Mouse (Mus musculus) neural tube, embryonic 13.5 days (tissue): ENCODE measurements around the gene Sp3. TPM values are rescaled to one million over a fixed set of nuclear protein-coding genes. Genes with fewer than 3 reads are reported as not detected.
A peak's percentile ranks its signal among the peaks of the same experiment; 100 is the strongest.
"Not testable (repeated sequence)": the region's sequence is repeated elsewhere in the genome, so short reads cannot be mapped to it uniquely, and the experiment has no call there.

ENCODE experiments used
- ATAC-seq: fragments of 200-750 bp; cut with Nextera tagmentation; 2 replicates; pipeline ENCODE4 v1.8.0; 2017; ENCODE audit warnings: low read depth, mild to moderate bottlenecking, moderate TSS enrichment, moderate library complexity
- H3K27ac ChIP-seq: fragments of 300-500 bp; sonication (generic); replicated peaks from 2 replicates; pipeline ENCODE4 v1.5.1; 2015; ENCODE audit warnings: moderate library complexity, mild to moderate bottlenecking, inconsistent platforms
- H3K27me3 ChIP-seq: fragments of 300-500 bp; sonication (generic); 2 replicates; pipeline ENCODE4 v1.6.1; 2015; ENCODE audit warnings: mild to moderate bottlenecking, inconsistent platforms
- H3K36me3 ChIP-seq: fragments of 300-500 bp; sonication (generic); 2 replicates; pipeline ENCODE4 v1.6.1; 2015; ENCODE audit warnings: mild to moderate bottlenecking, inconsistent platforms
- H3K4me1 ChIP-seq: fragments of 300-500 bp; sonication (generic); replicated peaks from 2 replicates; pipeline ENCODE4 v1.6.1; 2015; ENCODE audit warnings: inconsistent platforms
- H3K4me2 ChIP-seq: fragments of 300-500 bp; sonication (generic); 2 replicates; pipeline ENCODE4 v1.6.1; 2015; ENCODE audit warnings: inconsistent platforms, mild to moderate bottlenecking, moderate library complexity
- H3K4me3 ChIP-seq: fragments of 300-500 bp; sonication (generic); 2 replicates; pipeline ENCODE4 v1.5.1; 2015; ENCODE audit warnings: mild to moderate bottlenecking, inconsistent platforms
- H3K9ac ChIP-seq: fragments of 300-500 bp; sonication (generic); 2 replicates; pipeline ENCODE4 v1.6.1; 2015; ENCODE audit warnings: moderate library complexity, mild to moderate bottlenecking, inconsistent platforms
- H3K9me3 ChIP-seq: fragments of 300-500 bp; sonication (generic); 2 replicates; pipeline ENCODE4 v1.6.1; 2016; ENCODE audit warnings: inconsistent platforms
- WGBS: fragments of 180-500 bp; shearing (Covaris S2); methylation state at CpG from one replicate; pipeline ENCODE4 v1.1.7; 2015; 5-methylcytosine and 5-hydroxymethylcytosine counted together
- polyA plus RNA-seq: library from polyadenylated mRNA; unstranded; fragments of >200 nt; fragmentation: Nextera tagmentation; extraction: Ambion mirVana; gene quantifications from 2 replicates; pipeline ENCODE4 v1.2.1, GENCODE M21; 2015

Gene Sp3
- 39.7 and 45.1 TPM in 2 replicates for polyA plus RNA-seq

DNA sequence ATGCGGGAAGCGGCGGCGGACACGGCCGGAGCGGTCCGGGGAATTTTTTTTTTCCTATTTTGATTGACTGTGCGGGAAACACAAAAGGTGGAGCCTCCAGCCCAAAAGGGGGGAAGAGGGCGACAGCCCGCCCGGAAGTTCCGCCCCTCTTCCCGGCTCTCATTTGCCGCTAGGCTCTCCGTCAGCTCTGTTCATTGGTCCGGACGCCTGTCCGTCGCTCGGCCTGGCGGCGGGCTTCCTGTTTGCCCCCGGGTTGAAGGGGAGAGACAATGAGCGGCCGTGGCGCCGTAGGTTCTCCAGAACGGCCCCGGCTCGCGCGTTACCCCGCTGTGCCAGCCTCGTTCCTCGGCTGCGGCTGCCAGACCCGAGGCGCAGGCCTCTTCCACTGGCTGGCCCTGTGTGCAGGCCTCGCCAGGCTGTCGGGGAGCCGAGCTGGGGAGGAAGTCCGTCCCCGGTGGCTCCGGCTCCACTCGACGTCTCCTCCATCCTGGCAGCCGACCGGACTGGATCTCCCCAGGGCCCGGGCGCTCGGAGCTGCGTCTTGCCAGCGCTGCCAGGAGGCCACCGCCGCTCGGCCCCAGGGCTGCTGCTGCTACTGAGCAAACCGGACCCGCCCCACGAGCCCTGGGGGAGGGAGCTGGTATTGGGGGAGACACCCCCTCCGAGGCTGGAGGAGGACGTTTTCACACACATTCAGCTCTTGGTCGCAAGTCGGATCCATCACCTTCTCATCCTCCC is at the start of gene Sp3:
Gene Sp3, minus strand, starts transcription at position 110 of the 738 bp plus-strand sequence.
- peak within 1 kb of the TSS; percentile 100 for H3K4me3 ChIP-seq
- peak within 1 kb of the TSS; percentile 100 for H3K27ac ChIP-seq
- peak within 1 kb of the TSS; percentile 100 for H3K9ac ChIP-seq
- peak within 1 kb of the TSS; percentile 64 for H3K4me2 ChIP-seq
- WGBS: under 1% methylated on average over 63 of the region's 64 CpGs
- peak; percentile 93 for ATAC-seq
- no peaks in the 10 kb centered on the region for H3K9me3 ChIP-seq
- H3K36me3 ChIP-seq: 0 out of 2 replicates have a peak, but pooled peaks cover 5% of the 10 kb centered on the region
- peaks cover 37% of the 10 kb centered on the region for H3K4me1 ChIP-seq
- H3K27me3 ChIP-seq: no peaks in the 10 kb centered on the region

DNA sequence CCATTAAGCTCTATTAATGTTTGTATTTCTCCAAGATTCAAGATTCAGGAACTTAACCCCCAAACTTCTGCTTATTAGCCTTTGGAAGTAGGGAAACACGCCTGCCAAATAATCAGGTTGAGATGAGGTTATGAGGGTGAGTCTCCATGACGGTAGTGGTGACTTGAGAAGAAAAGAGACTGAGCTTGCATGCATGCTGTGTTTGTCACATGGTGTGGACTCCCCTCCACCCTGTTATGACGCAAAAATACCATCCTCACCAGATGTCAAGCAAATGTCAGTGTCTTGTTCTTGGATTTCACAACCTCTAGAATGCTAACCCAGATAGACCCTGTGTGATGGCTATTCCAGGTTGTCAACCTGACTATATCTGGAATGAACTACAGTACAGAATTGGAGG is 49.6 kb upstream of the Sp3 start:
- H3K27ac ChIP-seq: no peak overlapping the region
- WGBS: 96% methylated on average over 3 of the region's 3 CpGs
- H3K27me3 ChIP-seq: no peaks in the 10 kb centered on the region
- H3K9ac ChIP-seq: no peak overlapping the region
- no peak overlapping the region for H3K4me3 ChIP-seq
- H3K9me3 ChIP-seq: no peaks in the 10 kb centered on the region
- no peaks in the 10 kb centered on the region for H3K36me3 ChIP-seq
- no peak for ATAC-seq
- H3K4me2 ChIP-seq: no peak overlapping the region
- H3K4me1 ChIP-seq: no peaks in the 10 kb centered on the region

DNA sequence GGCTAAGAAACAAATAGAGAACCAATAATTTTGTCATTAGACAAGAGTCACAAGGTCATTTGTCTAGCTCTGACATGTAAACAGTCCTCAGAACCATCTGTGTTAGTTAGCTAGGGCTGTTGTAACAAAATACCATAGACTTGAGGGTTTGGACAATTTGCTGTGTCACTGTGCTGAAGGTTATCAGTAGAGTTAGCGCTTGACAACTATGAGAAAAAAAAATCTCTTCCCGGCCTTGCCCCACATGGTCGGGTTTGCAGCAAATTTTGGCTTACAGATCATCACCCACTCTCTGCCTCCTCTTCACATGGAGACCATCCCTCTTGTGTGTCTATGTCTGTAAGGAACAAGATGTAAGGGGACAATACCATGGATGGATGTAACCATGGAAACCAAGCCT is 47.8 kb upstream of the Sp3 start:
- H3K4me3 ChIP-seq: no peak overlapping the region
- 94% methylated on average over 3 of the region's 3 CpGs for WGBS
- no peaks in the 10 kb centered on the region for H3K36me3 ChIP-seq
- H3K9ac ChIP-seq: no peak overlapping the region
- no peaks in the 10 kb centered on the region for H3K4me1 ChIP-seq
- H3K4me2 ChIP-seq: no peak overlapping the region
- ATAC-seq: no peak
- no peaks in the 10 kb centered on the region for H3K27me3 ChIP-seq
- H3K27ac ChIP-seq: no peak overlapping the region
- H3K9me3 ChIP-seq: no peaks in the 10 kb centered on the region

DNA sequence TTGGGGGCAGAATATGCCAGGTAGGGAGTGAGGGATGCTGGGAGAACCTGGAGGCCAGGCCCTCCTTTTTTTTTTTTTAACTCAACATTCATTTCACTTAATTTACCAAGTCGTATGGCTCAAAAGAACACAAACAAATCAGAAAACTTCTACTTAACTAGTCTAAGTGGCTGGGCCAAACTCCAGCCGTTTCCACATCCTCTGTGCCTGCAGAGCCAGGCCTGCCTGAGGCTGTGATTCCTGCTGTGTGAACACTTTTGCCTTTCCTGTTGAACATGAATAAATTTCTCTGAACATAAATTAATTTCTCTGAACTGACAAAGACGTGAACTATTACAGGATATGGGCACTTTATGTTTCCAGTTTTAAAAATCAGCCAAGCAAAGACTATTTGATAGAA is 46.9 kb upstream of the Sp3 start:
- H3K4me1 ChIP-seq: no peaks in the 10 kb centered on the region
- 57% methylated on average over 3 of the region's 3 CpGs for WGBS
- no peak overlapping the region for H3K4me2 ChIP-seq
- no peaks in the 10 kb centered on the region for H3K27me3 ChIP-seq
- no peaks in the 10 kb centered on the region for H3K9me3 ChIP-seq
- H3K36me3 ChIP-seq: no peaks in the 10 kb centered on the region
- H3K9ac ChIP-seq: no peak overlapping the region
- no peak for ATAC-seq
- H3K27ac ChIP-seq: no peak overlapping the region
- H3K4me3 ChIP-seq: no peak overlapping the region

DNA sequence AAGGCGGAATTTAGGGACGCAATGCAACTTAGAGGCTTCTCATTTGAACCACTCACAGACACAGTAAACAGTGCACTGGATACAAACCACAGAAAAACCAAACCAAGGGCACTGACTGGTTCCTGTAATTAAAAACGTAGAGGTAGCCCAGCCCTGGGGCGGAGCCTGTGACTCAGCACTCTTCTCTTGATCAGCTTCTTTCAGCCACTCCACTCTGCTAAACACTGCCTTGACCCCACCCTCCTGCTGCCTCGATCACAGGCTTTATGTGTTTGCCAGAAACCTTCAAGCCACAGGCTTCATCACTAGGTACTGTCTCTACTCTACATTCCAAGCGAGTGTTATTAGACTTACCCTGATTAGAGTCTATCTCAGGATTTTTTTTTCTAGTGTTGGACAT is 43.6 kb upstream of the Sp3 start:
- no peak overlapping the region for H3K4me2 ChIP-seq
- 46% methylated on average over 6 of the region's 6 CpGs for WGBS
- H3K4me1 ChIP-seq: no peaks in the 10 kb centered on the region
- H3K9ac ChIP-seq: no peak overlapping the region
- no peaks in the 10 kb centered on the region for H3K36me3 ChIP-seq
- no peak for ATAC-seq
- no peaks in the 10 kb centered on the region for H3K27me3 ChIP-seq
- H3K27ac ChIP-seq: no peak overlapping the region
- H3K9me3 ChIP-seq: no peaks in the 10 kb centered on the region
- no peak overlapping the region for H3K4me3 ChIP-seq

DNA sequence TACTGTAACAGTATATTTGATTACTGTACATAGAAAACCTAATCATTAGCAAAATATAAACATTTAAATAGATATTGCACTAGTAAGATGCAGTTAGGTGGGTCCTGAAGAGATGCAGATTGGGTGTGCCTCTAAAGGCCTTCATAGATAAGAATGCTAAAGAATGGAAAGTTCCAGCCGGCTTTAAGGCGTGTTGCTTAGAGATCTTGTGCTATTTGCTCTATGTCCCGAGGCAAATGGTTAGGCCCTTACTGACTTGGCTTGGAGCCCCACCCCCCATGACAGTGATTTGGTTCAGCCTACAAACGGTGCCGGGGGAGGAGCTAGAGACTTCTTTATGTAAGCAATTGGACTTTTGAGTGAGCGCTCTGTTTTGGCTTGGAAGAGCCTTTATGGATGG is 40.8 kb upstream of the Sp3 start:
- Histone ChIP-seq H3K9ac (no peak overlapping the region), H3K27me3 (no peaks in the 10 kb centered on the region), H3K4me2 (no peak overlapping the region), H3K9me3 (no peaks in the 10 kb centered on the region), H3K4me1 (no peaks in the 10 kb centered on the region), H3K27ac (no peak overlapping the region), H3K36me3 (no peaks in the 10 kb centered on the region), H3K4me3 (no peak overlapping the region)
- 82% methylated on average over 6 of the region's 6 CpGs for WGBS
- no peak for ATAC-seq

DNA sequence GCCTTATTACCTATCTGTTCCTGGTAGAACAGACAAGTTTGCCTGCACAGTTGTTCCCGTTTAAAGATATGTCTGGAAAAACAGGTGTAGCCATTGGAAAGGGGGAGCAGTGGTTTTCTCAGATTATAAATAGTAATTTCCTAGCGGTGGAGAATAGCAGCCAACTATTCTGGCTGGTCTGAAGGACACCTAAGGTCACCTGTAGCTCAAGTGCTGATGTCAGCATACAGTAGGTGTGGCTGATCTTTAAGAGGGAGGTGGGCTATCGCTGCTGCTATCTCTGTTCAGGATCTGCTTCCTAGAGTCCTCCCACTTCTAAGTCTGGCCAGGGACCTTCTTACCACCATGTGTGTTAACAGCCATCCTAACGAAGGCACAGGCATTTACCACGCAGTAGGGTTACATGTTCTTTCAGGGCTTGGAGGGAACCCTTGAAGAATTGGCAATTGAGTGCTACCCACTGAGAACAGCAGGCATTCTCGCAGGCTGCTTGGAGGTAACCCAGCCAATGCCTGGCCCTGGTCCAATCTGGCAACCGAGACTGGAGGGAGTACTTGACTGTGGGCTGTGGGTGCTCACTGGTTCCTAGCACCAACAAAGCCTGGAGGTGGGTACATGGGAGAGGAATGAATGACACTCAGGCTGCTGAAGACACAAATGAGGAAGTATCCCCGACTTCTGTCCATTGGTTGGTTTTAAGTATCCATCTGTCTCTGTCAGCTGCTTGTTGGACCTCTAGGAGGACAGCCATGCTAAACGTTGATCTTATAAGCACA is 39.3 kb upstream of the Sp3 start:
- 73% methylated on average over 9 of the region's 9 CpGs for WGBS
- Histone ChIP-seq H3K4me1 (no peaks in the 10 kb centered on the region), H3K27ac (no peak overlapping the region), H3K4me3 (no peak overlapping the region), H3K27me3 (no peaks in the 10 kb centered on the region), H3K36me3 (no peaks in the 10 kb centered on the region), H3K9me3 (no peaks in the 10 kb centered on the region), H3K4me2 (no peak overlapping the region), H3K9ac (no peak overlapping the region)
- no peak for ATAC-seq

DNA sequence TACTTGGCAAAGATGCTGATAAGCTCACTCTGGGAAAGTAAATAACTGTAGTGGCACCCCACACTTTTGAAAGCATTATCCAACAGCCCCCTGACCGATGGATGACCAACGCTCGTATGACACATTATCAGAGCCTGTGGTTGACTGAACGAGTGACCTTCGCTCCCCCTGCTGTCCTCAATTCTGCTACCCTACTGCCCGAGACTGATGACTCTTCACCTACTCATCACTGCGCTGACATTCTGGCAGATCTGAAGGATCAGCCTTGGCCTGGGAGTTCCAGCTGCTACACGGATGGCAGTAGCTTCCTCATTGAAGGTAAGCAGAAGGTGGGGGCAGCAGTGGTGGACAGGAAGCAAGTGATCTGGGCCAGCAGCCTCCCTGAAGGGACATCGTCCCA is 33.8 kb upstream of the Sp3 start:
- not testable (repeated sequence) for H3K4me3 ChIP-seq, H3K9ac ChIP-seq, H3K27ac ChIP-seq, H3K27me3 ChIP-seq, H3K4me1 ChIP-seq, ATAC-seq, H3K36me3 ChIP-seq, H3K4me2 ChIP-seq
- 91% methylated on average over 9 of the region's 9 CpGs for WGBS
- peaks cover 14% of the 10 kb centered on the region for H3K9me3 ChIP-seq

DNA sequence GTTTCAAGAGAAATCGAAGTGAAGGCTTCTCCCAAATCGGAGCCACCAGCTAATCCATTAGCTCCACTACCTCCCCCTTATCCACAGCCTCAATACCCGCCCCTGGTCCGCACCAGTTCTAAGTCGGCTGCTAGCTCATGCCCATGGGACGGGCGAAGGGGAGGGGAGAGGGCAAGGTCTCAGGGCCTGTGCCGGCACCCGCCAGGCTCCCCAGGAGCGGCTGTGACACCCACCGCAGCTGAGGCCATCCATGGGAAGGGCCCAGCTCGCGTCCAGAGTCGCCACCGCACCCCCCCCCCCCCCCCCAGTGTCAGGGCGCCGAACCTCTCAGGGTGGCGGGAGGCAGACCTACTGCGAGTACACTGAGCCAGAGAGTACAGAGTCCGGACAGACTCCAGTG is 32.4 kb upstream of the Sp3 start:
- no peaks in the 10 kb centered on the region for H3K27me3 ChIP-seq
- peaks cover 14% of the 10 kb centered on the region for H3K9me3 ChIP-seq
- ATAC-seq: no peak
- H3K27ac ChIP-seq: no peak overlapping the region
- H3K4me1 ChIP-seq: no peaks in the 10 kb centered on the region
- H3K9ac ChIP-seq: no peak overlapping the region
- H3K4me2 ChIP-seq: no peak overlapping the region
- H3K36me3 ChIP-seq: no peaks in the 10 kb centered on the region
- H3K4me3 ChIP-seq: no peak overlapping the region
- WGBS: 75% methylated on average over 20 of the region's 20 CpGs

DNA sequence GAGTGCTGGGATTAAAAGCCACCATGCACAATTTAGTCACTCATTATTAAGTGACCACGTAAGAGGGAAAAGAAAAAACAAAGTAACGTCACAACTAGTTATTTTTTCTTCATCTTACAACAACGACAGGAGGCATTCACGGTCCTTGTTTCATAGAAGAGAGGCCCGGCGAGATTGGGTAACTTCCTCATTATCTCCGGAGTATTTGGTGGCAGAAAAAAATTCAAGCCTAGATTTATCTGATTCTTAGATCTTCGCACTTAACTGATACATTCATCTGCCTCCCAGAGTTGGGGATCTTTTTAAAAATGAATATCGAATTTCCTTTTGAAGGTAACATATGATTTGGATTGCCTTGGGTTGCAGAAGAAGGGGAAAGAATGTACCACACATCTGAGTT is 27.2 kb upstream of the Sp3 start:
- WGBS: 93% methylated on average over 9 of the region's 9 CpGs
- H3K36me3 ChIP-seq: no peaks in the 10 kb centered on the region
- H3K4me3 ChIP-seq: no peak overlapping the region
- H3K9me3 ChIP-seq: peaks cover 14% of the 10 kb centered on the region
- H3K27me3 ChIP-seq: no peaks in the 10 kb centered on the region
- H3K9ac ChIP-seq: no peak overlapping the region
- no peak overlapping the region for H3K4me2 ChIP-seq
- no peak overlapping the region for H3K27ac ChIP-seq
- no peak for ATAC-seq
- peaks cover 27% of the 10 kb centered on the region for H3K4me1 ChIP-seq

DNA sequence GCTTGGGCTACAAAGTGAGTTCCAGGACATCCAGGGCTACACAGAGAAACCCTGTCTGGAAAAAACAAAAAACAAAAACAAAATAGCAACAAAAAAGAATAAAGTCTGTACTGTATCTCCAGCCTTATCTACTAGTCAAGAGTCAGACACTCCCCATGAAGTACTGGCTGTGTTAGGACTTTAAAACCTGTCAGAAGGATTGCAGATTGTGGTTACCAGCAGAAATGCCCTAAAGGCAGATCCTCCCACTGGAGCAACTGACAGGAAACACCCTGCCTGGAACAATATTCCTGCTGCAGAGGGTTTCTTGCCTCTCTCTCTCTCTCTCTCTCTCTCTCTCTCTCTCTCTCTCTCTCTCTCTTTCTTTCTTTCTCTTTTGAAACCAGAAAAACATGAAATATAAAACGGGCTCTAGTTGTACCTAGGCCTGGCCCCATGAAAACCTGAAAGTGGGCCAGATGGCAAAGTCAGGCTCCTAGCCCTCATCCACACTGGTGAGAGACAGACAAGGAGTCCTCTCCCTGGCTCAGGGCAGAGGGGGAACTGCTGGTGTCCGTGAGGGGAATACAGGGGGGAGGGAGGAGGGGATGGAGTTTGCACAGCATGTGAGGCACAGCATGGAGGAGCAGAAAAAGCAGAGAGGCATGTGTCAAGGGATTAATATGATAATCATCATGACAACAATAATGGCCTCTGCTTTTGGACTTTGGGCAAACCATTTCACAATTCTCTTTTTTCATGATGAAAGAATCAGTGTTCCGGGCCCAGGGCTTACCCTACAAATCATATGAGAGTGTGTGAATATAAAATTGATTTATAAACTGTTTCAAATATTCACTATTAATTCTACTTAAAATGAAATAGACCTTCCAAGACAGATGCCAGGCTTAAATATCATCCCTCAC is 25.6 kb upstream of the Sp3 start:
- ATAC-seq: no peak
- Histone ChIP-seq H3K4me2 (no peak overlapping the region), H3K9me3 (peaks cover 7% of the 10 kb centered on the region), H3K27ac (peak overlapping the region; percentile 54), H3K27me3 (no peaks in the 10 kb centered on the region), H3K4me1 (peaks cover 27% of the 10 kb centered on the region), H3K36me3 (no peaks in the 10 kb centered on the region), H3K9ac (no peak overlapping the region), H3K4me3 (no peak overlapping the region)
- WGBS: 52% methylated on average over 3 of the region's 3 CpGs
